Mouse (Mus musculus) brain, adult 10 weeks (tissue): ENCODE results near the gene Usp25. TPM values are rescaled to one million over a fixed set of nuclear protein-coding genes. Genes with fewer than 3 reads are reported as not detected.

Source experiments
- polyA plus RNA-seq: library from polyadenylated mRNA; stranded (reverse); fragments of 350-450 nt; fragmentation: Illumina TruSeq; extraction: RNeasy Lipid Tissue Mini Kit (QIAGEN cat#74804); gene quantifications from one replicate; pipeline ENCODE4 v1.2.3, GENCODE M21; 2015; ENCODE audit warnings: low read depth, low replicate concordance

Gene Usp25
- polyA plus RNA-seq, result 19.1 TPM

DNA sequence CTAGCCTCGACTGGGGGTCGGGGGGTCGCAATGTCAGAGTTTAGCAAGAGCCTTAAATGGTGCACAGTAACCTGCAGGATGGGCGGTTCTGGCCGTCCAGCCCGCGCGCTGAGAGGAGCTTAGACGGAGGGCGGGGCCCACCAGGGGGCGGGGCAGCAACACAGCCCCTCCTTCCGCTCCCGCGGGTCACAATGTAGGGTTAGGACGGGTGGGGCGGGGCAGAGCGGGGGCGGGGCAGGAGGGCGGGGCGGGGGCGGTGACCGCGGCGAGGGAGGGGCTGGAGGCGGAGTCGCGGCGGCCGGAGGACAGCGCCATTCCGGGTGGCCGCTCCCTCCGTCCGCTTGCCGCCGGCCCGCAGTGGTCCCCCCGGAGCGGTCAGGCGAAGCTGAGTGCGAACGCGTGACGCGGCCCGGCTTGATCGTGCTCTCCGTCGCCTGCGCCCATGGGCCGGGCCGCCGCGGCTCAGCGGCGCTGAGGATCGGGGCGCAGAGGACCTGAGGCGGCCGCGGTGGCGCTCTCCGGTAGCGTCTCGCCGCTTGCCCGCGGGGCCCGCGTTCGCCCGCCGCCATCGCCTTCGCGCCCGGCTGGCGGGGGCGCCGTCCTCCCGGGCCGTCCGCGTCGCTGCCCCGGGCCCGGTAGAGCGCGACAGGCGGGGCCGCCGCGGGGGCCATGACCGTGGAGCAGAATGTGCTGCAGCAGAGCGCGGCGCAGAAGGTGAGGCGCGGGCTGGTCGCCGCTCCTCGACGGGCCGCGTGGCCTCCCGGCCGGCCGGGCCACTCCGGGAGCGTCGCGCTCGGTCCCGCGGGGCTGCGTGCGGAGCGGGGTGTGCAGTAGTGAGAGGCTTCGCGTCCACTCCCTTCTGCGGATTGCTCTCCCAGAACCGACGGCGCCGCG, at the start of gene Usp25:
Gene Usp25, plus strand, starts transcription at position 280 of the 894 bp plus-strand sequence.

